Mouse (Mus musculus) bone marrow macrophage, adult 2 months (primary cell): ENCODE results near the gene Uvrag. TPM values are rescaled to one million over a fixed set of nuclear protein-coding genes. Genes with fewer than 3 reads are reported as not detected.

Source experiments
- H3K27ac ChIP-seq: 2 replicates; pipeline ENCODE4 v1.5.1; 2012; ENCODE audit warnings: low read depth, low read length; ENCODE audit not compliant: insufficient read depth
- H3K4me1 ChIP-seq: 2 replicates; pipeline ENCODE4 v1.6.1; 2012; ENCODE audit warnings: low read length; ENCODE audit not compliant: control insufficient read depth, insufficient read depth
- H3K4me3 ChIP-seq: 2 replicates; pipeline ENCODE4 v1.5.1; 2012; ENCODE audit warnings: mild to moderate bottlenecking, low read length, moderate library complexity; ENCODE audit not compliant: insufficient read depth
- CTCF ChIP-seq: IDR thresholded peaks from 2 replicates; pipeline ENCODE4 v1.5.1; 2012; ENCODE audit warnings: low read depth, mild to moderate bottlenecking, low read length, moderate library complexity
- POLR2A ChIP-seq: IDR thresholded peaks from 2 replicates; pipeline ENCODE4 v1.6.1; 2012; ENCODE audit warnings: mild to moderate bottlenecking, low read depth, low read length, borderline replicate concordance
- polyA plus RNA-seq: library from polyadenylated mRNA; stranded (reverse); fragments of >200 nt; gene quantifications from 2 replicates; pipeline ENCODE4 v1.2.4, GENCODE M21; 2012; ENCODE audit not compliant: missing spikeins, insufficient read depth, insufficient read length

Uvrag gene
- polyA plus RNA-seq, 1 experiment: 61.3 TPM

DNA sequence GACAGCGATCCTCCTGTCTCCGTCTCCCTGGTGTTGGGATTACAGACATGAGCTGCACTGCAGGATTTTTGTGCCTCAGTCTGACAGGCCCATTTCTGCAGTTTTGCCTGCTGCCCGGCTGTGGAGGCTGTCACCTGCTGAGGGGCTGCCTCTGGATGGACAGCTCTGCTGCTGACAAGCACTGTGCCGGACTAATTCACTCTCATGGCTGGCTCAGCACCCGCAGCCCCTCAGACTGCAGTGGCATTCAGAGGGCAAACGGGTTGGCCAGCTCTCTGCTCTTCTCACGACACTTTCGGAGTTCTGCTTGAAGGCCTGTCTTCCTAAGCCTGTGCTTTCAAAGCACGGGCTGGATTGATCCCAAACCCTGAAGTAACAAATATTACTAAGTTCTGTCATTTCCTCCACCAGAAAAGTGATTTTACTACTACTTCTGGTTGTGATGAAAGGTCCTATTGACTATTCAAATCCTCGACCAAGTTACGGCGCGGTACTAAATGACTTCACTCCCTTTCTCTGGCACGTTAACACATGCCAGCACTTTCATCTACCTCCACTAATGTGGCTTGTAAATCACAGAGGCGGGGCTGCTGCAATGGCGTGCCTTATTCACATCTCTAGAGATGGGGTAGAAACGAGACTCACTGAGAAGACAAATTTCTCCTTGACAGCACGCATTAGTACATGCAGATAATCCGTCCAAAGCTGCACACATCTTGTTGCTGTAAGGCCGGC lies 203.7 kb downstream of the Uvrag start:
- TF ChIP-seq POLR2A: no peak
- no peak overlapping the region for H3K4me3 ChIP-seq
- H3K27ac ChIP-seq: no peak overlapping the region
- no peaks in the 10 kb centered on the region for H3K4me1 ChIP-seq

DNA sequence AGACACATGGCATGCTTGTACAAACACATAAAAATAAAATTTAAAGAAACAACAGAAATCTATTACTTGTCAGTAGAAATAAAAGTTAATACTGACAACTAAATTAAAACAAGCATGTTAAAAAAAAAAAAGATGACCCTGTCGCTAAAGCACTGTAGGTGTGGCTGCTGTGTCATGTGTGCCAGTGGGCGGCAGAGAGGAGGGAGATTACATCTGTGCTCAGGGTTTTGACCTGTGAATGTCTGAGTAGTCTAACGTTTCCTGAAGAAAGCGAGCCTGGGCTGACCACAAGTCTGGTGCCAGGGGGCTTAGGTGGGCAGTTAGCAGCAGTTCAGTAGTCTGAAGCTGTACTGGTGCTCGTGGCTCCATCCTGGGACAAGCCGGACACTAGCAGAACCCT lies 205.2 kb downstream of the Uvrag start:
- no peaks in the 10 kb centered on the region for H3K4me1 ChIP-seq
- TF ChIP-seq POLR2A (no peak), CTCF (no peak)
- no peak overlapping the region for H3K27ac ChIP-seq
- no peak overlapping the region for H3K4me3 ChIP-seq

DNA sequence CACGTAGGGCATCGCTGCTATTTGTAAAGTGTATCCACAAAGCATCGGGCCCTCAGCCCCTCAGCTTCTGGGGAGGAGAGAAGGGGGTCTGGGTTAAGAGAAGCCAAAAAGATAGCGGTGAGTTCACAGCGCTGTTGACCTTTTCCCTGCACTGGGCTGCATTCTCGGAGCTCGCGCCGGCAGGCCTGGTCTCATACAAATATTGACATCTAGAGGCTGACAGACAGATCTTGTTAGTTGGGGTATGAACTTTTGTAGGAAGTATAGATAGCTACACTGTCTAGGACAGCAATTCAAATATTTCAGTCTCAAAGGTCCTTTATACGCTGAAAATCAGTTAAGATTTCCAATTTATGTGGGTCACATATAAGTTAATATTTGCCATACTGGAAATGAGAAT lies 205.7 kb downstream of the Uvrag start:
- TF ChIP-seq POLR2A (no peak), CTCF (no peak)
- H3K27ac ChIP-seq: no peak overlapping the region
- no peaks in the 10 kb centered on the region for H3K4me1 ChIP-seq
- no peak overlapping the region for H3K4me3 ChIP-seq

DNA sequence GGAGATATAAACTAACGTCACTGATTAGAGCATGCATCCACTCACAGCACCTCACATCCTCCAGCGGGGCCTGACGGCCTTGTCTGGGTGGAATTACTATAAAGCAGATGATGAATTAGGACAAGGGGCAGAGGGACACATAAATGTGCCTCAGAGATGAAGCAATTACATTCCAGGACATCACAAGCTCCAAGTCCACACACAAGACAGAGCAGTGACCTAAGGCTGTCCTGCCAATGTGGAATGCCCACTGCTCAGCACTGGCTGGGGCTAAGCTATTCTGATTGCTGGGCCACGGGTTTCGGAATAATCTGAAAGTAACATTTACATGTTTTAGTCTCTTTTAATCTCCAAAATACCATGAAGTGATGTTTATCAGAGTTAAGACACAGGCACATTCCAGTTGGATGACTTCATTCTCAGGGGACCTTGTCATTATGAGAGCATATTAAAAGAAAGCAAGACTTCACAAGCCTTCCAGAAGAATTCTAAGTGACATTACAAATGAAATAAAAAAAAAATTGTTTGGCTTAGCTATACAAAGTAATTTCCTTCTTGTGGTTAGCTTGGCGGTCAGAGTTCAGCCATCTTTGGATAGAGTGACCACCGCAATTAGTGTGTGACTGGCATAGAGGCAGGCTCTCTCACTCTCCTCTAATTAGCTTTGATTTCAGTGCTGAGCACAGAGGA lies 212.5 kb downstream of the Uvrag start:
- no peak for TF ChIP-seq POLR2A
- TF ChIP-seq CTCF: no peak
- no peak overlapping the region for H3K27ac ChIP-seq

DNA sequence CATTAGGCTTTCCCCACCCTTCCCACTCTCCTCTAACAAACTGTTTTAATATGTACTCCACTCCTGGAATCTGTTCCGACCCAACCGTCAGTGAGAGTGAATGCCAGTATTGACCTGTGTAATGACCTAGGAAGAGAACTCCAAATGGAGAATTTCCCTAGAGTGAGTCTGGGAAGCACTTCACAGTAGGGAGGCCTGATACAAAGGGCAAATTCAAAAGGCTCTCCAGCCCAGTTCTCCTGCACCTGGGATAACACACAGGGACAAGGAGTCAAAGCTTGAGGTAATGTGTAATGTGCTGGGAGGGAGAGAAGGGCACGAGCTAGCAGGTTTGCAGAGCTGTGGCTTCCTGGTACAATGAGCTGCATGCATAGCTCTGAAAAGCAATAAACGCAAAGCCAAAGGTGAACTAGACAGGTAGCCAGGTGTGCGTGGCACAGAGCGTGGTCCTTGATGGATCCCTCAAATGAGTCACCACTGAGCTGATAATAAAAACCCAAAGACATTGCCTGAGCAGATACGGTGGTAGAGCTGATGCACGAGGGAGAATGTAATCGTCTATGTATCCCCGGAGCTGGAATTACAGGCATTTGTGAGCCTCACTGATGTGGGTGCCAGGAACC lies 213.9 kb downstream of the Uvrag start:
- peaks cover 2% of the 10 kb centered on the region for H3K4me1 ChIP-seq
- TF ChIP-seq POLR2A (no peak), CTCF (no peak)
- H3K4me3 ChIP-seq: no peak overlapping the region
- no peak overlapping the region for H3K27ac ChIP-seq

More for the DNA sequence above, 212.5 kb downstream of the Uvrag start:
- Histone ChIP-seq H3K4me3 (no peak overlapping the region), H3K4me1 (peaks cover 2% of the 10 kb centered on the region)

DNA sequence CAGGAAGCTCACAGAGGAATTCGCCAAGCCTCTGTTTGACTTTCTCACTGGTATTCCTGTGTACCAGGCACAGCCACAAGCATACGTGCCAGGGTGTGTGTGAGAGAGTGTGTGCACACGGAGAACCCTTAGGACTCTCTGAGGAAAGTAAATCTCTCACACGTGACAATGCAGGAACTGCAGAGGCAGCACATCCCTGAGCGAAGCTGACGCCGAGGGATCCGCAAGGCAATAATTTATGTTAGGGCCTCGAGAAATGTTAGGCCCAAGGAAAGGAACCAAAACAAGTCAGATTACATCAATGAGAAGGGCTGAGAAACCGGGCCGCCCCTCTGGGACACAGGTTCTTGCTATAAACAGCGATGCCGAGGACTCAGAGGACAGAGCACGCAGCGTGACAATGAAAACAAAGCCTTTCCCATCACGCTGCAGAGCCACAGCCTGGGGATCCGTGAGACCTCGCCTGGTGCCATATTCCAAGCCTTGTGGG lies 216.5 kb downstream of the Uvrag start:
- H3K27ac ChIP-seq: no peak overlapping the region
- H3K4me3 ChIP-seq: no peak overlapping the region
- no peak for TF ChIP-seq CTCF
- no peak for TF ChIP-seq POLR2A
- H3K4me1 ChIP-seq: peaks cover 2% of the 10 kb centered on the region

DNA sequence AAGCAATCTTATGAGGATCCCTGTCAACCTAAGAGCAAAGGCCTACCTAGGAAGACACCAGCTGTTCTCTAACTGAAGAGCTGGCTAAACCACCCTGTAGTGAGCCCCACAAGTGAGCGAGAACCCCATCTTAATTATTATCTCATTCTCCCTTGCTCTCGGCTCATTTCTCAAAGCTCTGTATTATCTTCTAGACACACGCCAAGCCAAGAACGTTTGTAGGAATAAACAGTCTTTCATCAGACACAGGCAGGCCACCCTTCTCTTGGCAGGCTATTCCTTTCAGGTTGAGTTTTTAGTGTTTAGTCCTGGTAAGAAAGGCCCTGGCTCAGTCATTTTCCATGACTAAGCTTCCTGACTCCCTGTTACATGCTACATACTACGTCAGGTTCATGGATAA lies 218.0 kb downstream of the Uvrag start:
- TF ChIP-seq CTCF: no peak
- TF ChIP-seq POLR2A: no peak
- no peak overlapping the region for H3K27ac ChIP-seq
- no peaks in the 10 kb centered on the region for H3K4me1 ChIP-seq
- no peak overlapping the region for H3K4me3 ChIP-seq

DNA sequence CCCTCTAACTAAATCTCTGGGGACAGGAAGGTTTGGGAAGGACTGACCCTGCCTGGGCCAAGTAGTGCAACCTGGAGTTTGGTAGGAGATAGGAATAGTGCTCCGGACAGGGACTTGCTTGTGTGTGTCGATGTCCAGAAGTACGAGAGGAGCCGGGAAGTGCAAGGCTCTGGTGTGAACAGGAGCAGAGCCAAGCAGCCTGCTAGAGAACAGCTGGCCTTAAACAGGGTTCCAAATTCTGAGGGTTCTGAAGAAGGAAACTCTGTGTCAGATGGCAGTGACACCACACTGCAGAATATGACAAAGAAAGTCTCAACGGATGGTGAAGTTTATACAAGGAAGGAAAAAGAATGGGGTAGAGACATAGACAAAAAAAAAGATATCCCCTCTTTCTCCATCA lies 223.5 kb downstream of the Uvrag start:
- Histone ChIP-seq H3K4me3 (no peak overlapping the region), H3K4me1 (peaks cover 13% of the 10 kb centered on the region), H3K27ac (no peak overlapping the region)
- no peak for TF ChIP-seq POLR2A
- no peak for TF ChIP-seq CTCF

DNA sequence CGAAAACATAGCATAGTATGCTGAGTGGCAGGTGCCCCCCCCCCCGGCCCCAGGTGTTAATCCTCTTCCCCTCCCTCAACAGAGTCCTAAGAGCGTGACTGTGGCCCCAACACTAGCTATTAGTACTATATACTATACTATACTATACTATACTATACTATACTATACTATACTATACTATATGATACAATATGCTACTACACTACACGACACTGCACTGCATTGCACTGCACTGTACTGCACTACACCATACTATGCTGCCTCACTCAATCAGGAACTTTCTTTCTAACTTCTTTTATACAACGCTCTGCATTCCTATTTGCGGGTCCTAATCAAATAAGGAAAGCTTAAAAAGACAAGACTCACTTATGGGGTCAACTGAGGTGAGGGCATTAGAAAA lies 224.4 kb downstream of the Uvrag start:
- Histone ChIP-seq H3K4me1 (peaks cover 13% of the 10 kb centered on the region), H3K4me3 (no peak overlapping the region), H3K27ac (no peak overlapping the region)
- no peak for TF ChIP-seq POLR2A

DNA sequence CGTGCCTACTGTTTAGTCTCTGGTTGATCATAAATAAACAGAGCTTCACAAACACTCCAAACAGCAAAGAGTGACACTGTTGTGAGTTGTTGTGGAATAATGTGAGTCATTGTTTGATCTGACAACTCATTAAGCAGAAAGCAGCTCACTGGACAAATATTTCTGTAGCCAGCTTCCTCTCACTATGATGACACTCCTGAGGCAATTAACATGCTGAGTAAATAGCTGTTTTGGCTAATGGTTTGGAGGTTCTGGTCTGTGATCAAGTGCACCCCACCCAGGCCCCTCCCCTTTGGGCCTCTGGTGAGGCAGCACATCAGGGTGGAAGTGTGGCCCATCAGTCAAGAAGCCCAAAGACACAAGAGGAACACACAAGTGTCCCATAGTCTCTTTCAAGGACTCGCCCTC lies 228.0 kb downstream of the Uvrag start:
- Histone ChIP-seq H3K27ac (no peak overlapping the region), H3K4me1 (peaks cover 18% of the 10 kb centered on the region), H3K4me3 (no peak overlapping the region)
- TF ChIP-seq POLR2A: no peak
- TF ChIP-seq CTCF: no peak
